Mouse (Mus musculus): ENCODE measurements around the gene Asic3.
"Not testable (repeated sequence)": the region's sequence is repeated elsewhere in the genome, so short reads cannot be mapped to it uniquely, and the experiment has no call there.

Gene Asic3

DNA sequence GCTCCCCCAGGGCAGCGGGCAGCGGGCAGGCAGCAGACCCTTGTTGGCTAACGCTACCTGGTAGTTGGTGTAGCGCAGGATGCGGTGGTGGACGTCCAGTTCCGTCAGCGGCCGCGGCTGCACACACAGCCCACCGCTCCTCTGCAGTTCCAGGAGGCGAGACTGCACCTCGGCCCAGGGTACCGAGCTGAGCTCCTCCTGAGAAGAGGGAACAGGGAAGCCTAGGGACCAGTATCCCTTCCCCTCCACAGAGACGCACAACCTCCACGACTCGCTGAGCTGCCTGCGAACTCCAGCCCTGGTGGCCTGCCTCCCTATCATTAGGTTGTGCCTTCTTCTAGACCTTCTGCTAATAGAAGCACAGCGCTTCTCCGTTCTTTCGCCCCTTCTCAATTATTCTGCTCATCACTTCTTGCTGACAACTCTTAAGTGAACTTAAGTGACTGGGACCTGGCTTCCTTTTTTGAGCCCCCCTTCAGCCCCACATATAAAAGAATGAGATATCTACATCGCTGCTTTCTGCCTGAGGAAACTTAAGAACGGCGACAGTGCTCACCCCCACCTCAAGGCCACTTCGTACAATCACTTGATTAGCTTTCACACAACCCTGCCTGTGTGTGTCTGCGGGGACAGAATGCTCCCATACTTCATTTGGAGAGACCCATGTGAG, 24.8 kb upstream of the Asic3 start:
- DNase-seq (ENCODE audit: low spot score): no peak

- peak; percentile 32 for DNase-seq (ENCODE audit: low spot score)
Measured at GRCm38 (mm10) chr5:24389011-24389657, 24.1 kb upstream of the Asic3 start.

DNA sequence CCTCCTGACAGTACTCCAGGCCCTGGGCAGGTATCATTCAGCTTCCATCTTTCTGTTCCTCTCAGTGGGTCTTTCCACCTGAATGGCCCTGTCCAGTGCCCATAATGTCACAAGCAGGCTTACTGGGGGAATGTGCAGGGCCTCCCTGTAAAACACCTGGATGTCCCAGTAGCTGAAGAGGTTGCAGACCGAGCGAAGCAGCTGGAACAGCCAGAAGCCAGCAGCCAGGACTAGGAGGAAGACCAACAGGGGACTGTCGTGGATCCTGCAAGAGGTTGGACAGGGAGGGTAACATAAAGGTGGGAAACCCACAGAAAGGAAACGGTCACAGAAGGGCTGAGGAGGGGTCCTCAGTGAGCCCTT, 23.6 kb upstream of the Asic3 start:
- DNase-seq (ENCODE audit: low spot score): no peak

DNA sequence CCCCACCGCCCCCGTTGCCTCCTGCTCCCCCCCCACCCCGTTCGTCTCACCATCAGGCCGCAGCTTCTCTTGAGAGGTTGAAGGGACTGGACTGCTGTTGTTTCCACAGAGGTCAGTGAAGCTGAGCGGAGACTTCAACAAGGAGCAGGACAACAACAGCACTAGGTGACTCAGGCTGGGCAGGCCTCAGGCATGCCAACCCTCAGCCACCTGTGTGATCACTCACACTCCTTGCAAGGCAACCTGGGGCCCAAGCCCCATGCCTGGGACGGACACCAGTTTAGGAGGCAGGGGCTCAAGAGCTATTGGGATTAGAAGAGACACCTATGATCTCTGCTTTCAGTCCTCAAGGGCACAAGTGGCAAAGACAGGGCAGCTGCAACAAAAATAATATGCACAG, 21.3 kb upstream of the Asic3 start, which contains the start of gene Atg9b:
Gene Atg9b (minus strand): TSS at position 280 of the 400 bp plus-strand sequence.
- no peak for DNase-seq (ENCODE audit: low spot score)

DNA sequence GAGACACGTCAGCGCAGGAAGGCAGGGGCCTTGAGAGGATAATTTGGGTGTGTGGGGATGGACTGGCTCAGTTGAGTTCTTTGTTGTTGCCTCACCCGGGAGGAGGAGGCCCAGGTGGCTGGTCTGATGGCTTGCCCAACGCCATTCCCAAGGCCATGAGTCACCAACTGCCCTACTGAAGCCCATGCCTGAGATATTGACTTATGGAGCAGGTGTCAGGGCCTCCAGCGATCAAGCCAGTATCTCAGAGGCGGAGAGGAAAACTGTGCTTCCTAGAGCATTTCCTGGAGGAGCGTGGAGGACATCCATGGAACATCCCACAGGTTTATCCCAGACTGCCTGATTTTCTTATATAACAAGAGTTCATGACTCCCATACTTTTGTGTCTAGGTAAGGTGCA, 20.5 kb upstream of the Asic3 start:
- DNase-seq (ENCODE audit: low spot score): no peak

DNA sequence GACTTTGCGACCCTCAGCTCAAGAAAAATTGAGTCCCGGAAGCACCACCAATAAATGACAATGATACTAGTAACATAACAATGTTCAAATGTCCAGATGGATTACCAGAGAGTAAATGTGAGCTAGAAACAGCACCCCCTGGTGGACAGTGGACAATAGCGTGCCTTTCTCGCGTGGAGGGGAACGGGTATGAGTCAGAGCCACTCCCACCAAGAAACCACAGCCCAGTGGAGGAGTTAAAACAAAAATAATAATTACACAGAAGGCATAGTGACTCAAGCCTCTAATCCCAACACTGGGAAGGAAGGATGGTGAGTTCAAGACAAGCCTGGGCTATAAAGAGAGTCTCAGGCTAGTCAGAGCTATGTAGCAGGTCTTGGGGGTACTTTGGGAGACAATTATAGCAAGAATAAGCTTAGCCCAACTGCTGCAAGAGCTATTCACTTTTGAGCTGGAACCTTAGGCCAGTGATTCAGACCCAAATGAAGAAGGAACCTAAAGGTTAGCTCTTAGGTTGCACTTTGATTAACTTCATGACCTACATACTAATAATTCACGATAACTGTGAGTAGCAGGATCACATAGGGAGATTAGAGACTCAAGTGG, 19.7 kb upstream of the Asic3 start, which contains the start of gene Abcb8:
Gene Abcb8 (plus strand): TSS at position 272 of the 606 bp plus-strand sequence.
- DNase-seq (ENCODE audit: low spot score): peak; percentile 47

- peak; percentile 98 for DNase-seq (ENCODE audit: low spot score)
Measured at GRCm38 (mm10) chr5:24394165-24394894, 18.9 kb upstream of the Asic3 start.

DNA sequence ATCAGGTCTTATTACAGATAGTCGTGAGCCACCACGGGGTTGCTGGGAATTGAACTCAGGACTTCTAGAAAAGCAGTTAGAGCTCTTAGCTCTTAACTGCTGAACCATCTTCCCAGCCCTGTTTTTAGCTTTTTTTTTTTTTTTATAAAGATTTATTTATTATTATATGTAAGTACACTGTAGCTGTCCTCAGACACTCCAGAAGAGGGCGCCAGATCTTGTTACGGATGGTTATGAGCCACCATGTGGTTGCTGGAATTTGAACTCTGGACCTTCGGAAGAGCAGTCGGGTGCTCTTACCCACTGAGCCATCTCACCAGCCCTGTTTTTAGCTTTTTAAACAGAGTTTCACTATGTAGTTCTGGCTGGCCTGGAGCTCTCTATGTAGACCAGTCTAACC, 16.9 kb upstream of the Asic3 start:
- not testable (repeated sequence) for DNase-seq (ENCODE audit: low spot score)

GRCm38 (mm10) chr5:24399686-24400085, 13.5 kb upstream of the Asic3 start:
- DNase-seq (ENCODE audit: low spot score): no peak

DNA sequence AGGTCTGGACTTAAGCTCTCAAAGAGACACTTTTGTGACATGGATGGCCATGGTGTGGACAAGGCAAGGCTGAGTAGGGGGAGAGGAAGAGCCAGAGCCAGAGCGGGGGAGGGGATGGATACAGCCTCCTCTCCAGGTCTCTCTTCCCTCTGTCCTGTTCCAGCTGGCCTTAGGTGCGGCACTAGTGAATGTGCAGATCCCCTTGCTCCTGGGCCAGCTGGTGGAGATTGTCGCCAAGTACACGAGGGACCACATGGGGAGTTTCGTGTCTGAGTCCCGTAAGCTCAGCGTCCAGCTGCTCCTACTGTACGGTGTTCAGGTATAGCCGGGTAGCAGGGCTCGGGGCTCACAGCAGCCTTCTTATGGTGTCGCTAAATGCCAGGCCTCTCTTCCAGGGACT, 12.8 kb upstream of the Asic3 start:
- DNase-seq (ENCODE audit: low spot score): no peak

DNA sequence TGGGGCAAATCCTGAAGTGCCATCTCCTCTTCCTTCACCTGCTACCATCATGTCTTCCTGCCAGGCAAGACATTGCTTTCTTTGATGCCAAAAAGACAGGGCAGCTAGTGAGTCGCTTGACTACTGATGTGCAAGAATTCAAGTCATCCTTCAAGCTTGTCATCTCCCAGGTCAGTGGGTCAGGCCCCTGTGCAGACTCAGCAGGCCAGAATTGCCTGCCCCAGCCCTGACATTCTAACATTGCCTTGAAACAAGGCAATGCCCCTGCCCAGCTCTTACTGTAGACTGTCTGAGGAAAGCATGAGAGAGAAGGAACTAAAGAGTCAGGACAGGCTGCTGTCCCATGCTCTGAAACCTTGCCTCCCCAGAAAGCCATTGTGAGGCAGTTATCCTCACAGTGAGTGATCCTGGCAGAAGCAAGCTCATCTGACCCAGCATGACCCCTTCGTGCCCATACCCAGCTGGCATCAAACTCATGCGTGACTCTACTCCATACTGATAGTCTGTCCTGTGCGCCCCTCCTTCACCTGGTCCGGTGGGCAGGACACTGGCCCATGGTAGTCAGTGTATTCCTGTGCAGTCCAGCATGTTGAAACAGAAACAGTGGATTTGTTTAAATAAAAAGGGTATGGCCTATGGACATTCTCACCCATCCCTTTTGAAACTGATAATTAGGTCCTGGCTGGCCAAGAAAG, 12.1 kb upstream of the Asic3 start:
- no peak for DNase-seq (ENCODE audit: low spot score)

DNA sequence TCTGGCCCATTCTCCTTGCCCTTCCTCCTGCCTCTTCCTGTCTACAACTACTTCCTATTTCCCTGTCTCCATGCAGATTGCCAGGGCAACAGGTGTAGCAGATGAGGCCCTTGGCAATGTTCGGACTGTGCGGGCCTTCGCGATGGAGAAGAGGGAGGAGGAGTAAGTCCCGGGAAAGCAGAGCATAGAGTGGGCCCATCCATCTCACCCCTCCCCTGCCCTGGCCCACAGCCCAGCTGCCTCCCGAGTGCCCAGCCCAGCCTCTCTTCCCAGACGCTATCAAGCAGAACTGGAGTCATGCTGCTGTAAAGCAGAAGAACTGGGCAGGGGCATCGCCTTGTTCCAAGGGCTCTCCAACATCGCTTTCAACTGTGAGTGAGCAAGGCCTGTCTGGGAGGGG, 11.2 kb upstream of the Asic3 start:
- DNase-seq (ENCODE audit: low spot score): no peak

DNA sequence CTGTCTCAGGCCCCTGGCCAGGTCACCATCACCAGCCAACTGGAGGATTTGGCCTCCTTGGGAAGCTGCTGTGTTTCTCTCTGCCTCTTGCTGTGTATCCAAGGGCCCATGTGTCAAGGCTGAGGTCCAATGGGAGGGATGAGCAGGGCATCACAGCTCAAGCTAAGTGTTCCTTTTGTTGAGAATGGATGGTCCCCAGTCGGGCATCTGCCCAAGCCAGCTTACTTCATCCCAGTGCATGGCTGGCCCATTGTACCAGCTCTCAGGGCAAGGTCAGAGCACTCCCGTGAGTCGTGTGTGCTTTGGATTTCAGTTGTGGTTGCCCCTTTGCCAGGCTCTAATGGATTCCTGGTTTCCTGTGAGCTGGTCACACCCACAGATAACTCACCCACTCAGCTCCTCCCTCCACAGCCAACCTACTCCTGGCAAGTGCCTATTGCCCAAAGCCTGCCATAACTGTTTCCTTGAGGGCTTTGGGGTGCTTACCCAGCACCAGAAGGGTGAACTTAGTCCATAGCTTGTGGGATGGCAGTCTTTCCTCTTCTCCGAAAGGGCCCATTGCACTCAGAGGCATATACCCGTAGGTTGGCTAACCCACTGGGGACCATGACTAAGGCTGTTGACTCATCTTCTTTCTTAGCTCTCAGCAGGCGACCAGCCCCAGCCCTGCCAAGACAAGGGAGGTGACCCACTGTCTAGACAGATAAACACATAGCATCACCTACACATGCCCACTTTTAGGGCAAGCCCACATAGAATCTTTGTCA, 8.4 kb upstream of the Asic3 start:
- no peak for DNase-seq (ENCODE audit: low spot score)

DNA sequence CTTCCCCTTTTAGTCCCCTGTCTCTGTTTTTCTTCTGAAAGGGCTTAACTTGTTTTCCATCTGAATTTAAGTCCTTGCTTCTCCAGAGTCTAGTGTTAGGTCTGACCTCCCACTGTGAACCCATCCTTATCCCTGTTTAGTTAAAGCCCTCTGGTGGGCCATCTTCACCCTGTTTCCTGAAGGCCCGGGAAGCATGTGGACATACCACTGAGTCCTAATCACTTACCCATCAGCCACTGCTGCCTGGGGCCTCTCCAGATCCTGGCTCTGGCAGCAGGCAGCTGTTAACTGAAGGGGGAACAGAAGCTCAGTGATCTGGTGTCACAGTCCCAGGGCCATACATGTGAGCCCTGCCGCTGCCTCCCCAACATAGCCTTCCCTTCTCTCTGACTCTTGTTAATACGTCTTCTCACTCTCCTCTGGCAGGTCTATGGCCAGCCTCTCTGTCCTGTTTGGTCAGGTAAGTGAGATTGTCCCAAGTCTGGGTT, 7.8 kb upstream of the Asic3 start:
- no peak for DNase-seq (ENCODE audit: low spot score)

DNA sequence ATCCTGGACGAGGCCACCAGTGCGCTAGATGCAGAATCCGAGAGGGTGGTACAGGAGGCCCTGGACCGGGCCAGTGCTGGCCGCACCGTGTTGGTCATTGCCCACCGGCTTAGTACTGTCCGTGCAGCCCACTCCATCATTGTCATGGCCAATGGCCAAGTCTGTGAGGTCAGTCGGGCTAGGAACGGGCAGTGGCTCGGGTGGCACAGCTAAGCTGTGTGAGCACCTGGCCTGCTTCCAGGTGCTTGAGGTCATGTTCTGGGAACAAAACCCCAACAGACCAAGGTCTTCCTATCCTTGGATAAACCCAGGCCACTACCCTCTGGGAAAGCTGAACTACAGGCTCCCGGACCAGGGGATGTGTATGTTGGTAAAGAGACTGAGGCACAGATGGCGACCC, 4.5 kb upstream of the Asic3 start:
- no peak for DNase-seq (ENCODE audit: low spot score)

DNA sequence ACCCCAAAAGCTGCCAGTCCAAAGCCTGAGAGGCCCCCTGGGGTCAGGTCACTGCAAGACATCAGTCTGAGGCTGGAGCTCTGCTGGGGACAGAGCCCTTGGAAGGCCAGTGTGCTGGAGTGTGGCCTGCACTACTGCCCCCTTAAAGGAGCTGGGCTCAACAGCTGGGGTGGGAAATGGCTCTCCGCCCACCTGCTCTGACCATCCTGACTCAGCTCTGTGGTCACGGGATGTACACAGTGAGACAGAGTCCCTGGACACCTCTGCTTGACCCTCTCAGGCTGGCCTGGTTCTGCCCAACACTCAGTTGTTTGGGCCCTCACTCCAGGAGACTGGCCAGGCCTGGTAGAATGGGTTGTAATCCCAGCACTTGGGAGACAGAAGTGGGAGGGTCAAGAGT, 3.7 kb upstream of the Asic3 start:
- no peak for DNase-seq (ENCODE audit: low spot score)

- no peak for DNase-seq (ENCODE audit: low spot score)
Measured at GRCm38 (mm10) chr5:24412063-24412462, 1.1 kb upstream of the Asic3 start.

- no peak for DNase-seq (ENCODE audit: low spot score)
Measured at GRCm38 (mm10) chr5:24413938-24414337, 746 bp downstream of the Asic3 start.

GRCm38 (mm10) chr5:24416222-24416736, 3.1 kb downstream of the Asic3 start:
- peak; percentile 64 for DNase-seq (ENCODE audit: low spot score)

GRCm38 (mm10) chr5:24417587-24417986, 4.4 kb downstream of the Asic3 start:
- DNase-seq (ENCODE audit: low spot score): no peak

DNA sequence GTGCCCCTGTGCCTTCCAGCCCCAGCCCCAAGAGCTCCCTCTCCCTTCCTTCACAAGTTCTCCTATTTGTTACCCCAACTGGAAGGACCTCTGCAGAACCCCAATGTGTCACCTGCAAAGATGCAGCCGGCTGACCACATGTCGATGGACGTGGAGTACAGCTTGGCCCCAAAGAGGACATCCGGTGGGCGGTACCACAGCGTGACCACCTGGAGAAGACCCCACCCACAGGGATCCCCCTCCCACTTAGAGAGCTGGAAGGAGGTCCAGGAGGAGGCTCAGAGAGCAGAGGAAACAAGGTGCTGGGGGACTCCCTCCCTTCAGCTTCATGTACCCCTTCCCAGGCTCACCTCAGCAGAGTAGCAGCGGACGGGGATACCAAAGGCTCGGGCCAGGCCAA, 7.2 kb downstream of the Asic3 start:
- no peak for DNase-seq (ENCODE audit: low spot score)
